Mouse (Mus musculus) kidney, adult 11 months (tissue): ENCODE results near the gene Ctnnb1.

Experiments
- DNase-seq: peaks from one replicate; pipeline ENCODE4 v3.0.0; 2022

Gene Ctnnb1

DNA sequence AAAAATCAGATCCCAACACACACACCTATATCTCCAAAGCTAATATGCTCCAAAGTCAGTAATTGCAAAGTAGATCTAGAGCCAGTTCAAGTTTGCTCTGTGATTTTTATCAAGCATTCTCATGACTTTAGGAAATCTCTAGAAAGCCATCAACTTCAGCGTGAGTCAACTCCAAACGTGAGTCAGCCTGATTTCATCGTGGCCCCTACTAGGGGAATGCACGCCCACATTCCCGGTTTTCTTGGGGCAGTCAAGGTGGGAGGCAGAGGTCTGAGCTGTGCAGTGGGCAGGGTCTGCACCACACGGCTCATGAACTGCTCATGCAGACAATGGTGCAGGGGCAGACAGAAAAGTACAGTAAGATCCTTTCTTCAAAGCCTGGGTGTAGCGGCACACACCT is 76.9 kb downstream of the Ctnnb1 start:
- no peak for DNase-seq
